Mouse (Mus musculus) small intestine, adult 2 months (tissue): ENCODE measurements at regions not wholly inside any gene's neighbourhood (a gene's known extent, or its start where the extent isn't known, plus 50 kb on each side); places are given as distances from the start of the nearest gene placed in this dataset.

Source experiments
- CTCF ChIP-seq: fragments of 200-500 bp; IDR thresholded peaks from 2 replicates; pipeline ENCODE4 v1.5.1; 2012; ENCODE audit warnings: low read depth, mild to moderate bottlenecking, control low read depth, inconsistent platforms, low read length, moderate library complexity, mixed read lengths; ENCODE audit not compliant: insufficient replicate concordance, insufficient read length; ENCODE audit errors: extremely low read depth
- POLR2A ChIP-seq: fragments of 200-500 bp; IDR thresholded peaks from 2 replicates; pipeline ENCODE4 v1.6.1; 2012; ENCODE audit warnings: low read depth, mild to moderate bottlenecking, control low read depth, inconsistent platforms, low read length, moderate library complexity

DNA sequence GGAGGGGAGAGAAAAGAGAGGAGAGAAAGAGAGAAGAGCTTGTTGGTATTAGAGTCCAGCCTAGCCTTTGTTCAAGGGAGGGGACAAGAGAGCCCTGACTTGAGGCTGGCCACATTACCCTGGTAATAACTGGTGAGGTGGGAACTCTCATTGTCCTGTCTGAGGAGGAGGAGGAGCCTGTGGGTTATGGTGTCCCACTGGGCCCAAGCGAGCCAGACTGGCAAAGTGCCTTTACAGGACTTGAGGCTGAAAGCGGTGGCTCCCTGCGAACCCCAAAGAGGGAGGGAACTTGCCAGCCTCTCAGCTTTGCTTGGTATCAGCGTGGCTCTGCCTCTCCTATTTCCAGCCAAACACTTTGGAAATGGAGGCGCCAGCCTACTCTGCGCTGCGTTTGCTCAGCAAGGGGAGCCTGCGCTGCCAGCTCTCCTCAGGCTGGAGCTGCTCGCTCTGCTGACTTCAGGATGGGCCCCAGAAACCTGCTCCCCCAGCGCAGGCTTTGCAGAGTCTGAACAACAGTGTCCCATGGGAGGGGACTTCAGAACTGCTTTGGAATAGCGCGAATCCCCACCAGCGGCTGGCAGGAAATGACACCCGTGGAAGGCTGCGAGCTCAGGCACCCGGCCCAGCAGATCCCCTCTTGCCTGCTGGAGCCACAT, 66.4 kb upstream of the Pmepa1 start:
- TF ChIP-seq CTCF (no peak), POLR2A (no peak)
